Mouse (Mus musculus) CH12.LX (cell line): ENCODE measurements at regions not wholly inside any gene's neighbourhood (a gene's known extent, or its start where the extent isn't known, plus 50 kb on each side); places are given as distances from the start of the nearest gene placed in this dataset.

Source experiments
- DNase-seq: peaks from one replicate; pipeline ENCODE4 v3.0.0-alpha.2; 2013; ENCODE audit errors: extremely low read depth
- H3K27ac ChIP-seq: 2 replicates; pipeline ENCODE4 v1.5.1; 2012; ENCODE audit warnings: low read depth, mild to moderate bottlenecking, control low read depth, moderate library complexity; ENCODE audit not compliant: insufficient read depth
- H3K27me3 ChIP-seq: replicated peaks from 2 replicates; pipeline ENCODE3; 2012; ENCODE audit warnings: inconsistent platforms
- H3K36me3 ChIP-seq, 2 experiments: replicated peaks in 1 of 2; 2 replicates each; pipeline versions ENCODE3 to v1.6.1; 2012; ENCODE audit warnings: inconsistent platforms in 1 of 2, low read length in 1 of 2, mild to moderate bottlenecking in 1 of 2, mixed read lengths in 1 of 2, moderate library complexity in 1 of 2; ENCODE audit not compliant: control insufficient read depth in 1 of 2, insufficient read depth in 1 of 2
- H3K4me1 ChIP-seq, 2 experiments: 2 replicates each; pipeline ENCODE4 v1.6.1; 2012; ENCODE audit warnings: inconsistent platforms in 1 of 2, moderate library complexity in 1 of 2; ENCODE audit not compliant: insufficient read depth in 2 of 2, control insufficient read depth in 1 of 2
- H3K4me2 ChIP-seq: 2 replicates; pipeline ENCODE4 v1.6.1; 2012; ENCODE audit warnings: low read depth, mild to moderate bottlenecking, control low read depth; ENCODE audit not compliant: poor library complexity, insufficient read depth, severe bottlenecking
- H3K4me3 ChIP-seq, 3 experiments: fragments of 150-350 bp in 1 of 3; sonication (generic) in 1 of 3; replicated peaks in 1 of 3; 2 replicates each; pipeline versions ENCODE3 to v1.5.1; 2011 to 2012; ENCODE audit warnings: low read depth in 2 of 3, low read length in 2 of 3, mild to moderate bottlenecking in 2 of 3, moderate library complexity in 2 of 3, control low read depth in 1 of 3, improper control_type of control experiment in 1 of 3, inconsistent platforms in 1 of 3, mixed read lengths in 1 of 3; ENCODE audit not compliant: poor library complexity in 1 of 3
- H3K79me2 ChIP-seq: replicated peaks from 2 replicates; pipeline ENCODE4 v1.6.1; 2012; ENCODE audit warnings: mild to moderate bottlenecking, moderate library complexity; ENCODE audit not compliant: control insufficient read depth, poor library complexity, insufficient read depth, severe bottlenecking; ENCODE audit errors: extremely low read depth
- H3K9ac ChIP-seq: 2 replicates; pipeline ENCODE4 v1.6.1; 2012; ENCODE audit warnings: low read depth, mild to moderate bottlenecking, control low read depth, moderate library complexity; ENCODE audit not compliant: insufficient read depth
- H3K9me3 ChIP-seq: replicated peaks from 2 replicates; pipeline ENCODE3; 2012; ENCODE audit warnings: low read length, inconsistent platforms, mixed read lengths
- CHD1 ChIP-seq: IDR thresholded peaks from 2 replicates; pipeline ENCODE4 v1.6.1; 2012; ENCODE audit warnings: low read depth, low read length, improper control_type of control experiment, inconsistent platforms
- E2F4 ChIP-seq: IDR thresholded peaks from 2 replicates; pipeline ENCODE4 v1.6.1; 2011; ENCODE audit warnings: low read depth, low read length, improper control_type of control experiment; ENCODE audit not compliant: insufficient replicate concordance
- GABPA ChIP-seq: IDR thresholded peaks from 2 replicates; pipeline ENCODE4 v1.6.1; 2012; ENCODE audit warnings: low read depth, low read length, improper control_type of control experiment, inconsistent platforms; ENCODE audit not compliant: insufficient replicate concordance
- HCFC1 ChIP-seq: IDR thresholded peaks from 2 replicates; pipeline ENCODE4 v1.6.1; 2012; ENCODE audit warnings: low read depth, mild to moderate bottlenecking, inconsistent platforms, low read length, improper control_type of control experiment
- JUN ChIP-seq: IDR thresholded peaks from 2 replicates; pipeline ENCODE4 v1.6.1; 2011; ENCODE audit warnings: low read depth, mild to moderate bottlenecking, low read length, improper control_type of control experiment, moderate library complexity; ENCODE audit not compliant: insufficient read depth
- MAFK ChIP-seq: IDR thresholded peaks from 2 replicates; pipeline ENCODE4 v1.6.1; 2011; ENCODE audit warnings: low read length, improper control_type of control experiment; ENCODE audit not compliant: insufficient replicate concordance
- MXI1 ChIP-seq: IDR thresholded peaks from 2 replicates; pipeline ENCODE4 v1.6.1; 2011; ENCODE audit warnings: mild to moderate bottlenecking, low read depth, low read length, improper control_type of control experiment
- NRF1 ChIP-seq: IDR thresholded peaks from 2 replicates; pipeline ENCODE4 v1.6.1; 2014; ENCODE audit warnings: low read depth, mild to moderate bottlenecking, inconsistent platforms, low read length, improper control_type of control experiment, moderate library complexity
- POLR2A ChIP-seq: IDR thresholded peaks from 2 replicates; pipeline ENCODE4 v1.6.1; 2011; ENCODE audit warnings: low read depth, mild to moderate bottlenecking, improper control_type of control experiment, low read length
- RAD21 ChIP-seq: IDR thresholded peaks from 2 replicates; pipeline ENCODE4 v1.6.1; 2011; ENCODE audit warnings: low read depth, mild to moderate bottlenecking, low read length, improper control_type of control experiment, moderate library complexity
- SMC3 ChIP-seq: IDR thresholded peaks from 2 replicates; pipeline ENCODE4 v1.6.1; 2011; ENCODE audit warnings: low read depth, low read length, improper control_type of control experiment
- TCF12 ChIP-seq: IDR thresholded peaks from 2 replicates; pipeline ENCODE4 v1.6.1; 2014; ENCODE audit warnings: low read depth, mild to moderate bottlenecking, inconsistent platforms, low read length, improper control_type of control experiment
- UBTF ChIP-seq: IDR thresholded peaks from 2 replicates; pipeline ENCODE4 v1.6.1; 2012; ENCODE audit warnings: low read depth, mild to moderate bottlenecking, inconsistent platforms, low read length, improper control_type of control experiment, moderate library complexity
- USF2 ChIP-seq: conservative IDR thresholded peaks from 2 replicates; pipeline ENCODE4 v1.6.1; 2011; ENCODE audit warnings: low read depth, low read length, improper control_type of control experiment
- ZNF384 ChIP-seq: IDR thresholded peaks from 2 replicates; pipeline ENCODE4 v1.6.1; 2012; ENCODE audit warnings: low read depth, low read length, improper control_type of control experiment, inconsistent platforms
- dilution Hi-C: fragments of 300-500 bp; cut with MboI; formaldehyde crosslinking; loops from 2 replicates; pipeline ENCODE4 v1.14.3; 2020; ENCODE audit warnings: low sequenced_read_pairs; ENCODE audit not compliant: extremely low pct_unique_long_range_greater_than_20kb, extremely low pct_ligation_motif_present
- in situ Hi-C: fragments of 300-500 bp; cut with MboI; formaldehyde crosslinking; loops from 3 replicates; pipeline ENCODE4 v1.14.3; 2019; ENCODE audit warnings: low sequenced_read_pairs, low pct_ligation_motif_present, low pct_unique_long_range_greater_than_20kb, mixed read lengths

- no peak overlapping the region for H3K9ac ChIP-seq
- peaks cover 0 to 4% of the 10 kb centered on the region in 2 experiments; a peak in 1 of 4 replicates for H3K4me1 ChIP-seq
- no peaks in the 10 kb centered on the region for H3K9me3 ChIP-seq
- H3K36me3 ChIP-seq = no peaks in the 10 kb centered on the region
- H3K79me2 ChIP-seq = no peaks in the 10 kb centered on the region
- H3K27ac ChIP-seq = no peak overlapping the region
- dilution Hi-C loops = no loop called here
- H3K27me3 ChIP-seq = no peaks in the 10 kb centered on the region
- no peak overlapping the region for H3K4me3 ChIP-seq
- DNase-seq = no peak
- no peak for TF ChIP-seq RAD21
- no peak for TF ChIP-seq SMC3
- TF ChIP-seq USF2 = no peak
- in situ Hi-C loops = no loop called here
- H3K4me2 ChIP-seq = no peak overlapping the region; the same call in 1 of the 2 replicates
Observed at GRCm38 (mm10) chr3:70249922-70250321, 242.5 kb downstream of the Otol1 start.

- no peak for TF ChIP-seq USF2
- TF ChIP-seq SMC3 = no peak
- no peak for TF ChIP-seq POLR2A
- no peak for TF ChIP-seq E2F4
- TF ChIP-seq MAFK = no peak
- TF ChIP-seq HCFC1 = no peak
- TF ChIP-seq TCF12 = no peak
- TF ChIP-seq UBTF = no peak
- no peak for TF ChIP-seq JUN
- Histone ChIP-seq H3K4me1 (peaks cover 0 to 4% of the 10 kb centered on the region in 2 experiments; a peak in 1 of 4 replicates), H3K27ac (no peak overlapping the region), H3K9me3 (no peaks in the 10 kb centered on the region), H3K36me3 (no peaks in the 10 kb centered on the region), H3K4me3 (no peak overlapping the region), H3K79me2 (no peaks in the 10 kb centered on the region), H3K9ac (no peak overlapping the region), H3K4me2 (no peak overlapping the region), H3K27me3 (no peaks in the 10 kb centered on the region)
- in situ Hi-C loops (no loop called here), dilution Hi-C loops (no loop called here)
- no peak for DNase-seq
Observed at GRCm38 (mm10) chr3:70250733-70251132, 243.3 kb downstream of the Otol1 start.

GRCm38 (mm10) chr3:70263318-70263717 lies 255.9 kb downstream of the Otol1 start:
- H3K36me3 ChIP-seq = no peaks in the 10 kb centered on the region
- in situ Hi-C loops (no loop called here), dilution Hi-C loops (no loop called here)

More at GRCm38 (mm10) chr3:70263318-70263717, 255.9 kb downstream of the Otol1 start:
- no peak for DNase-seq
- H3K9ac ChIP-seq = no peak overlapping the region
- TF ChIP-seq GABPA (no peak), NRF1 (no peak), HCFC1 (no peak), CHD1 (no peak), MXI1 (no peak), ZNF384 (no peak)
- H3K79me2 ChIP-seq = no peaks in the 10 kb centered on the region
- no peak overlapping the region for H3K4me3 ChIP-seq
- no peaks in the 10 kb centered on the region for H3K4me1 ChIP-seq
- H3K27ac ChIP-seq = no peak overlapping the region
- H3K27me3 ChIP-seq = no peaks in the 10 kb centered on the region
- H3K4me2 ChIP-seq = no peak overlapping the region
- H3K9me3 ChIP-seq = no peaks in the 10 kb centered on the region
